Mouse (Mus musculus): Measurements from ENCODE around the gene Tasp1. TPM values are rescaled to one million over a fixed set of nuclear protein-coding genes. Genes with fewer than 3 reads are reported as not detected.
"Not testable (repeated sequence)": the region's sequence is repeated elsewhere in the genome, so short reads cannot be mapped to it uniquely, and the experiment has no call there.

Gene Tasp1
- polyA plus RNA-seq, 1 experiment from 2014 or later, result 21.6 TPM

DNA sequence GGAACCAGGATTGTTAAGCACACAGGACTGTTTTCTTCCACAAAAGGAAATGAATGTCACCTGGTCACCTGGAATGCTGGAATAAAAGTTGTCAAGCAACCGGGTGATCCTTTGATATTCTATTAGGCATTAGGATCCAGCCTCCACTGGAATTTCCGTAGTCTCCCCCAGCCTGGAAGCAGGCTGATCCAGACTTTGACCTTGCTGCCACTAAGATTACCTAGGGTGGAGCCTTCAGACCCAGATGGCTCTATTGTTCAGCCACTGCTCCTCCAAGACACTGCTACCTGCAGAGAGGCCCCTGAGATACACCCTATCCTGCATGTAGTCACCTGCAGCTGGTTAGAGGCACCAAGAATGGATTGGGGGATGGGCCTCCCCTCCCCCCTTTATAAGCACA, 192.8 kb downstream of the Tasp1 start:
- Histone ChIP-seq H3K4me1 (no peaks in the 10 kb centered on the region), H3K27ac (no peak overlapping the region), H3K4me2 (no peak overlapping the region), H3K36me3 (replicated peaks) (no peaks in the 10 kb centered on the region), H3K27me3 (replicated peaks) (no peaks in the 10 kb centered on the region), H3K9me3 (no peaks in the 10 kb centered on the region), H3K4me3 (no peak overlapping the region), H3K9ac (no peak overlapping the region)
- WGBS, result 34% methylated on average over 2 of the region's 2 CpGs
- no peak for ATAC-seq (replicated peaks)

DNA sequence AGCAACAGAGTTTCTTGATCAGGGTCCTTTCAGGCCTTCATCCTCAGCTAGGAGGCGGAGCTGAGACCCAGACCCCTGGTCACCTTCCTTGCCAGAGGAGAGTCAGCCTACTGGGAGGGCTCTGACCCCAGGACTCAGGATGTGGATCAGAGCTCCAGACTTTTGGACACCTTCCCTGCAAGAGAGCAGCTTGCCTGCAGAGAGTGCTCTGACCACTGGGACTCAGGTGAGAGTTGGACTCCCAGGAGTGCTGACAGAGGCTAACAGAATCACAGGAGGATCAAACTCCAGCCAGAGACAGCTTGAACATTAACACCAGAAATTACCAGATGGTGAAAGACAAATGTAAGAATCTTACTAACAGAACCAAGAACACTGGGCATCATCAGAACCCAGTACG, 197.5 kb downstream of the Tasp1 start:
- H3K4me3 ChIP-seq, result not testable (repeated sequence)
- 97% methylated on average over 2 of the region's 2 CpGs for WGBS

DNA sequence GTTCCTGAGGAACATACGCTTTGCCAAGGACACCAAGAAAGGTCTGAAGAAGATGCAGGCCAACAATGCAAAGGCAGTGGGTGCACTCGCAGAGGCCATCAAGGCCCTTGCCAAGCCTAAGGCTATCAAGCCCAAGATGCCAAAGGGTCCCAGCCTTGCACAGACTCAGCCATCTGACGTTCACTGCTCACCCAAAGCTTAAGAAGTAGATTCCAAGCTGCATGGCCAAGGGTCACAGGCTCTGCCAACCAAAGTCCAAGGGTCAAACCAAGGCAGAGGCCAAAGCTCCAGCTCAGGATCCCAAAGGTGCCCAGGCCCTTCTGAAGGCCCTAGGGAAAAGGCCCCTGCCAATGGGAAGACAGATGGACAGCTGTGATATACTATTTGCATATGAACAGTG, 203.2 kb downstream of the Tasp1 start:
- H3K36me3 ChIP-seq (replicated peaks); H3K9me3 ChIP-seq; H3K4me3 ChIP-seq; H3K9ac ChIP-seq; H3K4me1 ChIP-seq; ATAC-seq (replicated peaks); H3K27ac ChIP-seq; H3K4me2 ChIP-seq; H3K27me3 ChIP-seq (replicated peaks): not testable (repeated sequence)
- 91% methylated on average over 3 of the region's 3 CpGs for WGBS

More for the DNA sequence above, 197.5 kb downstream of the Tasp1 start:
- not testable (repeated sequence) for H3K9ac ChIP-seq; H3K4me2 ChIP-seq; H3K9me3 ChIP-seq; H3K4me1 ChIP-seq; H3K27me3 ChIP-seq (replicated peaks); ATAC-seq (replicated peaks); H3K36me3 ChIP-seq (replicated peaks); H3K27ac ChIP-seq

DNA sequence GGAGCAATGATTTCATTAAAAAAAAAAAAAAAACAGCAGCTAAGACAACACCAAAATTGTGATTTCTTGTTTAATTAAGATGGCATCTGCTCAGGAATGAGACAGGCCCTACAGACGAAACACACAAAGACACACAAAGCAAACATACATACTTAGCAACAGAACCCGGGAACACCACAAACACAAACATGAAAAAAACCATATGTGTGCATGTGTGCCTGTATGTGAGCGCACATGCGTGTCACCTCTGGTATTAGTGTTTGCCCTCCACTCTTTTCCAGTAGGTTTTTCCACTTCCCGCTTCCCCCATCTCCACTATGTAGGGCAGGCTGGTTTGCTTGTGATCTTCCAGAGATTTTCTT, 206.5 kb downstream of the Tasp1 start:
- no peak for ATAC-seq (replicated peaks)
- H3K9ac ChIP-seq, result no peak overlapping the region
- H3K4me1 ChIP-seq, result no peaks in the 10 kb centered on the region
- H3K27me3 ChIP-seq (replicated peaks), result no peaks in the 10 kb centered on the region
- H3K27ac ChIP-seq, result no peak overlapping the region
- whole genome bisulfite sequencing, result 95% methylated on average over 5 of the region's 5 CpGs
- H3K36me3 ChIP-seq (replicated peaks), result no peaks in the 10 kb centered on the region
- no peak overlapping the region for H3K4me3 ChIP-seq
- no peak overlapping the region for H3K4me2 ChIP-seq
- H3K9me3 ChIP-seq, result no peaks in the 10 kb centered on the region

DNA sequence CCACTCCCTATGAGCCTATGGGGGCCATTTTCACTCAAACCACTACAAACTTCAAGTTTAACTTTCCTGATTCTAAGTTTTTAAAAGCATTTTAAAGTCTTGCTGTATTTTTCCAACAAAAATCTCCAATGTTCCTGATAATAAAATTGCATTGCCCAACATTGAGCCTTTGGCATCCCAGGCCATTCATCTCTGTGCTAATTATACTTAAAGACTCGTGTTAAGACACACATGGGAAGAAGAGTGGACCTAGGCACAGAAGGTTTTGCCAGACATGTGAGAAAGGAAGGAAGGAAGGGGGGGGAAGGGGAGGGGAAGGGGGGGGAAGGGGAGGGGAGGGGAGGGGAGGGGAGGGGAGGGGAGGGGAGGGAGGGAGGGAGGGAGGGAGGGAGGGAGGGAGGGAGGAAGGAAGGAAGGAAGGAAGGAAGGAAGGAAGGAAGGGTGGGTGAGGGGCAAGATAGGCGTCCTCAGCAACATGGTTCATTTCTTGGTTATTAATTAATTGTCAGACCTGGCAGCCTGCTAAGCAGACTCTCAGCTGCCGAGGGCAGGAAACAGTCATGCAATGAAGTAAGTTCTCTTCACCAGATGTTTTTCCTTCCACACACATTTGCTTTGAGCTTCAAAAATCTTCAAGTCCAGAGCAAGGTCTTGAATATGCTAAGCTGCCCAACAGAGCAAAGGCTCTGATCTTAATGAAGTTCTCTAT, 207.0 kb downstream of the Tasp1 start:
- Histone ChIP-seq H3K9ac (no peak overlapping the region), H3K4me2 (no peak overlapping the region), H3K27me3 (replicated peaks) (no peaks in the 10 kb centered on the region), H3K9me3 (no peaks in the 10 kb centered on the region), H3K4me1 (no peaks in the 10 kb centered on the region), H3K27ac (no peak overlapping the region), H3K36me3 (replicated peaks) (no peaks in the 10 kb centered on the region), H3K4me3 (no peak overlapping the region)
- 77% methylated on average over 3 of the region's 3 CpGs for WGBS
- no peak for ATAC-seq (replicated peaks)

DNA sequence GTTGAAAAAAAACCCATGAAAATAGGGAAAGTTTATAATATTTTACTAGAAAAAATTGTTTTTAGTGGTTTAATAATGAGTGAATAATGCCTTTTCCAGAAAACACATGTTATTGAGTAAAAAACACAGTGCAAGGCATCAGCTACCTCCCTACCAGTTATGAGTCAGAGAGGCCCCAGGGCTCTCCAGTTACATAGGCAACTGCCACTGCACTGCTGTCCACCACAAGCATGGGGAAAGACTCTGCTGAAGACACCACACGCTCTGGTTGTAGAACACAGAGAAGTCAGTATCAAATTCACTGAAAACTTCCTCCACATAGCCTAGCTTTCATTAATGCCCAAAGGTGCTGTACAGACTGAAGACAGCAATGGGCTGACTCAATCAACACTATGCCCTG, 217.0 kb downstream of the Tasp1 start:
- no peaks in the 10 kb centered on the region for H3K4me1 ChIP-seq
- H3K4me3 ChIP-seq, result no peak overlapping the region
- no peak overlapping the region for H3K9ac ChIP-seq
- H3K27ac ChIP-seq, result no peak overlapping the region
- H3K36me3 ChIP-seq (replicated peaks), result no peaks in the 10 kb centered on the region
- no peak for ATAC-seq (replicated peaks)
- WGBS, result 92% methylated on average over 1 of the region's 1 CpGs
- no peak overlapping the region for H3K4me2 ChIP-seq
- H3K9me3 ChIP-seq, result no peaks in the 10 kb centered on the region
- H3K27me3 ChIP-seq (replicated peaks), result no peaks in the 10 kb centered on the region

DNA sequence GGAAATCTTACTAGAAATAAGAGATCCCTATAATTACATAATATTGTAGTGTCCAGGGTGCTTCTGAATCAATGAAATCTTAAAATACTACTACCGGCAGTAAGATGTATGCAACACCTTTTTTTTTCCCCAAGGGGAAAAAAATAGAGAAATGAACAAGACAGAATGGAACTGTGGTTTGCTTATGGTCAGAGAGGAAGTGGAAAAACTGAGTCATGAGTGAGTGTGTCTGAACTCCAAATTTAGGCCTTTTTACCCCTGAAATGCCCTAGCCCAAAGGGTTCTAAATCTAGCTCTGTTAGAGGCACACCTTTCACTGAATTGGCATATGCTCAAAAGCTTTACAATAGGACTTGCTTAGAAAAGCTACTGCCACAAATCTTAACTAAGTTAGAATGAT, 225.2 kb downstream of the Tasp1 start:
- Histone ChIP-seq H3K27me3 (replicated peaks) (no peaks in the 10 kb centered on the region), H3K4me3 (no peak overlapping the region), H3K4me1 (no peaks in the 10 kb centered on the region), H3K4me2 (no peak overlapping the region), H3K27ac (no peak overlapping the region), H3K9me3 (no peaks in the 10 kb centered on the region), H3K9ac (no peak overlapping the region), H3K36me3 (replicated peaks) (no peaks in the 10 kb centered on the region)
- WGBS, result 67% methylated on average over 1 of the region's 1 CpGs
- no peak for ATAC-seq (replicated peaks)

DNA sequence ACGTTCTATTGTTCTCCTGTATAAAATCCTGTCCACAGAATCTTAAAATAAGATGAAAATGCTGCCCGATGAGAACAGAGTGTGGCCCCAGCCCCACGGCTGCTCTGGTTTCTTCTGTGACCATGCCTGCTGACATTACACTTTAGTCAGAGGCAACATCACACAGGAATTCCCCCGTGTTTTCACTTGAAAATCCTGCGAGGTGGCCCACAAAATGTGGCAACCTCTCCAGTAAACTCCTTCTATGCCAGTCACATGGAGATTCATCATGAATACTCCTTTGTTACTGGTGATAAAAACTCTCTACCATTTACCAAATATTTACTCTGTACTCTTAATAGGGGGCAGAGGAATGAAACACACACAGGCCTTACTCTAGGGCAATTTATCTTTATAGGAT, 225.7 kb downstream of the Tasp1 start:
- ATAC-seq (replicated peaks), result no peak
- H3K27me3 ChIP-seq (replicated peaks), result no peaks in the 10 kb centered on the region
- no peak overlapping the region for H3K9ac ChIP-seq
- H3K36me3 ChIP-seq (replicated peaks), result no peaks in the 10 kb centered on the region
- H3K4me1 ChIP-seq, result no peaks in the 10 kb centered on the region
- no peaks in the 10 kb centered on the region for H3K9me3 ChIP-seq
- H3K4me2 ChIP-seq, result no peak overlapping the region
- H3K27ac ChIP-seq, result no peak overlapping the region
- no peak overlapping the region for H3K4me3 ChIP-seq
- 65% methylated on average over 5 of the region's 5 CpGs for WGBS

DNA sequence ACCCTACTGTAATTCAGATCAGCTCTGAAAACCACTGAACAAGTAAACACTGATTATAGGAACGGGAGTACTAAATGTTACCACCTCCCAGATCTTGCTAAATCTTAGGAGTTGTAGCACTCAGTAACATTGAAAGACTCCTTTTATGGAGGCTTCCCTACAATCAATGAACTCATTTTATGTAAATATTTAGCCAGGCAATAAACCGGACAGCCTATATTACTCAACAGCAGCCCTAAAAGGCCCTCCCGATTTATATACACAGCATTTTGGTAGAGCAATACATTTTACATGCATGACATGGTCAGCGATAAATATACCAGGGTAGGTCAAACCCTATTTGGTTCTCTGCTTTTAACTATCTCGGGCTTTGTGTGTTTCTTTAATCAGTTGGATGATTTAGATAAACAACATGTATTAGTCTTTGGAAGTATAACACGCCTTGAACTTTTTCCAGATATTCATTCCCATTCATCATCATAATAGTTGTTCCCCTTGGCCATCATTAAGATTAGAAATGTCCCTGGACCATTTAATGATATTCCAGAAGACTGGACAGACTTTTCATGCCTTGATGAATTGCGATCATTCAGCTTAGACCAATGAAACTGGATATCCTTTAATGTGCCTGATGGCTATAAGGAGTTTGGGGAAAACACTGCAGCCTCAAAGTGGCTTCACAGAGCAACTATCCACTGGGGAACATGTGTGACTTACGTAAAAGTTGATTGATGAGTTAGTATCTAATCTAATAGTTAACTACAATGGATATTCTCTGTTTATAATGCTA, 244.8 kb downstream of the Tasp1 start:
- H3K27ac ChIP-seq, result no peak overlapping the region
- no peak for ATAC-seq (replicated peaks)

DNA sequence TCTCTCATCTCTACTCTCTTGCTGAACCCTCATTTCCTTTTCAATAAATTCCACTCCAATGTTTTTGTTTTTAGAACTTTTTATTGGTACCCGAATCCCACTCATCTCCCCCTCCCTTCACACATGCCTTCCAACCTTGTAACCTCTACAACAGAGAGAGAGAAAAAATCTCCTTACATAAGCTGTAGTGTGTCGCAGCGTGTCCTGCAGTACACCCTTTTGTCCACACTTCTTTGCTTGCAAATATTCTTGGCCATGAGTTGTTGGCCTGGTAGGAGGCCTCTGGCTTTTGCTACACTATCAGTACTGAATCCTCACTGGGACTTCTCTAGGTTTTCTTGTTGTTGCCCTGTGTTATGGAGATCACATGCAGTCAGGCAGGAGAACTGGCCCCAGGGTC, 249.3 kb downstream of the Tasp1 start:
- ATAC-seq (replicated peaks), result no peak
- Histone ChIP-seq H3K9ac (no peak overlapping the region), H3K4me3 (no peak overlapping the region), H3K4me2 (no peak overlapping the region), H3K9me3 (no peaks in the 10 kb centered on the region), H3K4me1 (no peaks in the 10 kb centered on the region), H3K36me3 (replicated peaks) (no peaks in the 10 kb centered on the region), H3K27me3 (replicated peaks) (no peaks in the 10 kb centered on the region), H3K27ac (no peak overlapping the region)
- 82% methylated on average over 3 of the region's 3 CpGs for WGBS

More for the DNA sequence above, 244.8 kb downstream of the Tasp1 start:
- Histone ChIP-seq H3K9me3 (no peaks in the 10 kb centered on the region), H3K9ac (no peak overlapping the region), H3K4me3 (no peak overlapping the region), H3K4me2 (no peak overlapping the region), H3K4me1 (no peaks in the 10 kb centered on the region), H3K36me3 (replicated peaks) (no peaks in the 10 kb centered on the region), H3K27me3 (replicated peaks) (no peaks in the 10 kb centered on the region)
- WGBS, result 94% methylated on average over 8 of the region's 8 CpGs

DNA sequence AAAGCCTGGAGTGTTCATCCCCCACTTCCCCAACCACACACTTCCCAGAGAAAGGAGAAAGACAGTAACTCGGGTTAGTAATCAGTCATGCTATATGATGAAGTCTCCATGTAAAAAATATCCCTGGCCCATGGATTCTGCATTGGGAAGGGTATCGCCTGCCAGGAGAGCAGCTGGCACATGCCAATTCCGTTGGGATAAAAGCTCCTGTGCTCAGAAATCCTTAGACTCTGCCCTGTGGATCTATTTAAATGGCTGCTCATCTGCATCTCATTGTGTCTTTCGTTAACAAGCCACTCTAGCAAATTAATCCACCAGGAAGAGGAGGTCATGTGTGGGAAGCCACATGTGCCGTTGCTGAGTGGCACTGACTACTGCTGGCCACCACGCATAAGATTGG, 258.7 kb downstream of the Tasp1 start:
- Histone ChIP-seq H3K27me3 (replicated peaks) (no peaks in the 10 kb centered on the region), H3K27ac (no peak overlapping the region), H3K4me1 (no peaks in the 10 kb centered on the region), H3K36me3 (replicated peaks) (no peaks in the 10 kb centered on the region), H3K9me3 (no peaks in the 10 kb centered on the region), H3K9ac (no peak overlapping the region), H3K4me3 (no peak overlapping the region), H3K4me2 (no peak overlapping the region)
- no peak for ATAC-seq (replicated peaks)
- WGBS, result 76% methylated on average over 6 of the region's 6 CpGs

DNA sequence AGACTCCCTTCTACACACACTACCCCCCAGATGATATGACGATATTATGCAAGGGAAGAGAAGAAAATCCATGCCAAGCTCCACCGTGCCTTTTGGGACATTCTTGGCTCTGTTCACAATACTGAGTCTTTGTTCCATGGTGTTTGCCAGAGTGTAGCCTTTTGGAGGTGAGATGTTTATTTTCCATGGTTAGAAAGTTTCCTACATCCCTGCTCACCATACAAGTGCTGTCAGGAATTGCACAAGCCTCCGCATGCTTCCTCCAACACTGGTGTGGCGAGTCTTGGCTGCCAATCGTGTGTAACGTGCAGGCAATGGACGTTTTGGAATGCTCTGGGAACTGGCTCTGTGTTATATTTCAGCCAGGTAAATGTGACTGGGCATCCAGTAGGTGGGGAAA, 262.6 kb downstream of the Tasp1 start:
- H3K4me2 ChIP-seq, result no peak overlapping the region
- no peak overlapping the region for H3K9ac ChIP-seq
- no peaks in the 10 kb centered on the region for H3K36me3 ChIP-seq (replicated peaks)
- H3K27ac ChIP-seq, result no peak overlapping the region
- ATAC-seq (replicated peaks), result no peak
- H3K4me3 ChIP-seq, result no peak overlapping the region
- no peaks in the 10 kb centered on the region for H3K4me1 ChIP-seq
- 86% methylated on average over 7 of the region's 7 CpGs for WGBS
- H3K9me3 ChIP-seq, result no peaks in the 10 kb centered on the region
- H3K27me3 ChIP-seq (replicated peaks), result no peaks in the 10 kb centered on the region
